Comparison of ENCODE assay signal across 8 mouse cellular contexts in genomic region chr5:53999461-53999770, GRCm38 (mm10). TPM values are rescaled to one million over a fixed set of nuclear protein-coding genes. Genes with fewer than 3 reads are reported as not detected.
DNase-seq lines count a peak whose midpoint lies in the region; ATAC-seq and TF ChIP-seq lines count a peak whose summit lies in the region.

No protein-coding gene starts in this region.

- WGBS in cerebellum, adult 2 months = under 1% methylated on average over 6 of the region's 6 CpGs
- WGBS in neural tube, embryonic 11.5 days = 2% methylated on average over 6 of the region's 6 CpGs
- 2% methylated on average over 6 of the region's 6 CpGs for WGBS in liver, embryonic 11.5 days
- WGBS in stomach, postnatal 0 days = under 1% methylated on average over 6 of the region's 6 CpGs

- H3K27me3 ChIP-seq in cerebellum, adult 2 months (ENCODE audit: control insufficient read depth, insufficient read depth, low read length) = no peaks in the 10 kb centered on the region
- H3K27me3 ChIP-seq in neural tube, embryonic 11.5 days (ENCODE audit: control insufficient read depth, insufficient read depth, low read length) = no peaks in the 10 kb centered on the region
- H3K27me3 ChIP-seq in liver, embryonic 11.5 days (replicated peaks; ENCODE audit: control insufficient read depth, insufficient read depth, low read length) = no peaks in the 10 kb centered on the region
- no peaks in the 10 kb centered on the region for H3K27me3 ChIP-seq in stomach, postnatal 0 days (ENCODE audit: control insufficient read depth, insufficient read depth, low read length)

- peak overlapping the region; percentile 75 for H3K4me3 ChIP-seq in cerebellum, adult 2 months (replicated peaks; ENCODE audit: insufficient read depth, low read depth, low read length)
- H3K4me3 ChIP-seq in neural tube, embryonic 11.5 days (ENCODE audit: low read depth, low read length) = peak overlapping the region; percentile 93
- H3K4me3 ChIP-seq in liver, embryonic 11.5 days (ENCODE audit: low read depth, low read length) = peak overlapping the region; percentile 80
- peak overlapping the region; percentile 98 for H3K4me3 ChIP-seq in stomach, postnatal 0 days (ENCODE audit: low read depth, low read length)

- no peak for TF ChIP-seq CTCF in cerebellum, adult 2 months (IDR thresholded peaks at IDR 0.05; ENCODE audit: borderline replicate concordance, insufficient read depth, low read depth, low read length)
- TF ChIP-seq CTCF in stomach, postnatal 0 days (IDR thresholded peaks at IDR 0.05; ENCODE audit: low read depth) = peak; percentile 30; the same call in 1 of the 2 replicates

- no peak for ATAC-seq in neural tube, embryonic 11.5 days (ENCODE audit: insufficient read depth, low FRiP score, low TSS enrichment)
- ATAC-seq in liver, embryonic 11.5 days (replicated peaks; ENCODE audit: low FRiP score) = no peak
- ATAC-seq in stomach, postnatal 0 days (ENCODE audit: low FRiP score, low TSS enrichment) = no peak

- H3K36me3 ChIP-seq in neural tube, embryonic 11.5 days (ENCODE audit: control insufficient read depth, insufficient read depth, low read length) = no peaks in the 10 kb centered on the region
- no peaks in the 10 kb centered on the region for H3K36me3 ChIP-seq in liver, embryonic 11.5 days (ENCODE audit: control insufficient read depth, insufficient read depth, low read length)
- no peaks in the 10 kb centered on the region for H3K36me3 ChIP-seq in stomach, postnatal 0 days (ENCODE audit: control insufficient read depth, insufficient read depth, low read length)

- peak overlapping the region; percentile 56 for H3K4me2 ChIP-seq in neural tube, embryonic 11.5 days (ENCODE audit: low read depth)
- H3K4me2 ChIP-seq in liver, embryonic 11.5 days = peak overlapping the region; percentile 94
- peak overlapping the region; percentile 69 for H3K4me2 ChIP-seq in stomach, postnatal 0 days (replicated peaks; ENCODE audit: low read depth)

- no peak for DNase-seq in cerebellum, adult 2 months
- DNase-seq in cerebellum, postnatal 4 days (ENCODE audit: low spot score in 2 of 2) = no peak
- DNase-seq in neural tube, embryonic 11.5 days (ENCODE audit: low spot score) = no peak
- DNase-seq in neural tube, embryonic 10.5 days (ENCODE audit: extremely low spot score, low spot score) = no peak
- DNase-seq in liver, embryonic 11.5 days (ENCODE audit: low spot score) = no peak
- DNase-seq in stomach, postnatal 0 days (ENCODE audit: low spot score) = no peak
- DNase-seq in right cerebral cortex, adult 2 months (ENCODE audit: low spot score in 2 of 2) = no peak
- DNase-seq in urinary bladder, postnatal 4 days (ENCODE audit: low spot score in 2 of 2) = no peak

- H3K9ac ChIP-seq in neural tube, embryonic 11.5 days (ENCODE audit: low read length) = peak overlapping the region; percentile 88
- H3K9ac ChIP-seq in liver, embryonic 11.5 days (ENCODE audit: low read depth, low read length) = peak overlapping the region; percentile 85
- H3K9ac ChIP-seq in stomach, postnatal 0 days (ENCODE audit: low read length) = peak overlapping the region; percentile 92

- no peaks in the 10 kb centered on the region; the same call in 1 of the 2 replicates for H3K4me1 ChIP-seq in cerebellum, adult 2 months (ENCODE audit: control insufficient read depth, insufficient read depth, low read length)
- peaks cover 12% of the 10 kb centered on the region for H3K4me1 ChIP-seq in neural tube, embryonic 11.5 days (ENCODE audit: control insufficient read depth, insufficient read depth, low read length)
- peaks cover 14% of the 10 kb centered on the region for H3K4me1 ChIP-seq in liver, embryonic 11.5 days (replicated peaks; ENCODE audit: control insufficient read depth, insufficient read depth, low read length)
- no peaks in the 10 kb centered on the region for H3K4me1 ChIP-seq in stomach, postnatal 0 days (replicated peaks; ENCODE audit: control insufficient read depth, insufficient read depth)

- H3K9me3 ChIP-seq in neural tube, embryonic 11.5 days (ENCODE audit: control insufficient read depth, low read length) = no peaks in the 10 kb centered on the region
- no peaks in the 10 kb centered on the region for H3K9me3 ChIP-seq in liver, embryonic 11.5 days (ENCODE audit: control insufficient read depth, low read length)
- H3K9me3 ChIP-seq in stomach, postnatal 0 days (ENCODE audit: control insufficient read depth, low read length) = no peaks in the 10 kb centered on the region

- H3K27ac ChIP-seq in cerebellum, adult 2 months (ENCODE audit: insufficient read depth, low read length) = peak overlapping the region; percentile 65
- H3K27ac ChIP-seq in neural tube, embryonic 11.5 days (ENCODE audit: low read depth, low read length) = peak overlapping the region; percentile 91; the same call in 1 of the 2 replicates
- H3K27ac ChIP-seq in liver, embryonic 11.5 days (ENCODE audit: low read depth, low read length) = peak overlapping the region; percentile 83; the same call in 1 of the 2 replicates
- H3K27ac ChIP-seq in stomach, postnatal 0 days (replicated peaks) = peak overlapping the region; percentile 95

- TF ChIP-seq POLR2A in cerebellum, adult 2 months (IDR thresholded peaks at IDR 0.05; ENCODE audit: borderline replicate concordance, insufficient read depth, low read length) = no peak

- TF ChIP-seq EP300 in stomach, postnatal 0 days (optimal IDR thresholded peaks at IDR 0.05) = no peak

RNA-seq across cellular contexts. Expression of gene Stim2, which starts 1.1 kb away (rescaled TPM):
- polyA plus RNA-seq in cerebellum, adult 2 months (2012; rRNA removed) = 28.2 TPM in 2 replicates
- polyA plus RNA-seq in neural tube, embryonic 11.5 days (2014; fragmentation: Nextera tagmentation; extraction: Ambion mirVana) = 22.7 and 25.3 TPM in 2 replicates
- 12.0 and 13.2 TPM in 2 replicates for polyA plus RNA-seq in liver, embryonic 11.5 days (2014; fragmentation: Nextera tagmentation; extraction: Ambion mirVana)
- polyA plus RNA-seq in stomach, postnatal 0 days (2015; fragmentation: Nextera tagmentation; extraction: Ambion mirVana) = 14.0 TPM in 2 replicates
